Mouse (Mus musculus): Measurements from ENCODE around the gene Adgrl4. TPM values are rescaled to one million over a fixed set of nuclear protein-coding genes. Genes with fewer than 3 reads are reported as not detected.

The Adgrl4 gene
- polyA plus RNA-seq, 1 experiment from 2014 or later = 9.9 TPM

DNA sequence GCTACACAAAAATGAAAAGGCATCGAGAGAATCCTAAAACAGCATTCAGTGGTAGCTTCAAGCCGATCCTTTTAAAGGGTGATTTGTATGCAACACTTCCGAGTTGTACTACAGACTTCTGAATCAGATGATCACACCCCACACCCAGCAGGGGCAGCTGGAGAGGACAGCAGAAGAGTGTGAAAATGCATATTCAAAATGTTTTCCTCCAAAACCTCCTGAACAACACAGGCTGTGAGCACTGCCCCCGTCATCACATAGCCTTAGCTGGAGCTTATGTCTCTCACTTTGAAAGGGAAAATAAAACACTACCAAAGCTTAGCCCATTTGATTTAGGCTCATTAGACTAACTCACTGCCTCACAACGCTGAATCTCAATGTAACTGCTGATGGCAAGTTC lies 113.3 kb downstream of the Adgrl4 start:
- H3K4me2 ChIP-seq (replicated peaks) = no peak overlapping the region
- H3K9me3 ChIP-seq = no peaks in the 10 kb centered on the region
- H3K9ac ChIP-seq = no peak overlapping the region
- no peak overlapping the region for H3K27ac ChIP-seq
- ATAC-seq (ENCODE audit: low FRiP score, low read depth) = no peak
- no peaks in the 10 kb centered on the region for H3K36me3 ChIP-seq
- no peak overlapping the region for H3K4me3 ChIP-seq
- 54% methylated on average over 5 of the region's 5 CpGs for WGBS
- no peaks in the 10 kb centered on the region for H3K4me1 ChIP-seq
- no peaks in the 10 kb centered on the region for H3K27me3 ChIP-seq (replicated peaks)

DNA sequence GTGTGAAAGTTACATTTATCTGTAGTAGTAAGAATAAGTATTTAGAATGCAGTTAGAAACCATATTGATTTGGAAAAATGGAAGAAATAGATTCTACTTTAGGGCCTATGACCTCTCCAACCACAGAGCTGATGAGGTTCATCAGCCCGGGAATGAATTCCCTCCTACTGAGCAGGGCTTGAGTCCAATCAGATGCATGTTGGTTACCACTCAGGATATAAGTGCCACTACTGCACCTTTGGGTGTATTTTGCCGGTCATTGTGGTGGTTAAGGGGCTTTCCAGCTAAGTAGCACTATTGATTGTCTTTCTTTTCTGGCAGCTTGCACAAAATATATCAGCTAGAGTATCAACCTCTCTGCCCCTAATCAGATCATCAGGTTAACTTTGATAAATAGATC lies 118.9 kb downstream of the Adgrl4 start:
- no peak overlapping the region for H3K4me2 ChIP-seq (replicated peaks)
- H3K4me3 ChIP-seq = no peak overlapping the region
- no peak overlapping the region for H3K9ac ChIP-seq
- H3K4me1 ChIP-seq = no peaks in the 10 kb centered on the region
- no peaks in the 10 kb centered on the region for H3K36me3 ChIP-seq
- 83% methylated on average over 2 of the region's 2 CpGs for WGBS
- ATAC-seq (ENCODE audit: low FRiP score, low read depth) = no peak
- no peaks in the 10 kb centered on the region for H3K9me3 ChIP-seq
- no peak overlapping the region for H3K27ac ChIP-seq
- no peaks in the 10 kb centered on the region for H3K27me3 ChIP-seq (replicated peaks)

DNA sequence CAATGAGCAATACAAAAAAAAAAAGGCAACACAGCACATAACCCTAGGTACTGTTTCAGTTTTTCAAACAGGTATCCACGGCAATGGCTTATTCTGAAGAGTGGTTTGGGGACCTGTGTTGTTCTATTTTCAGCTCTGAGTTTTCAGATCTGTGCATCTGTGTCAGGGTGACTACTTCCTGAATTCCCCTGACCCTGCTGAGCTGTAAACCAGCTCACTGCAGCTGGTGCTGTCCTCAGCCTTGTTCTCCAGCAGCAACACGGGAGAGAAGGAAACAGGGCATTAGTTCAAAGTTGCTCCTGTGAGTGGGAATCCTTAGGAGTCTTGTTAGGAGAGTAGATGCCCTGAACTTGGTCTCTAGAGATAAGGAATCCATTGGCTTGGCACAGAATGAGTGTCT lies 119.4 kb downstream of the Adgrl4 start:
- 72% methylated on average over 2 of the region's 2 CpGs for WGBS
- Histone ChIP-seq H3K4me3 (no peak overlapping the region), H3K4me1 (no peaks in the 10 kb centered on the region), H3K36me3 (no peaks in the 10 kb centered on the region), H3K27me3 (replicated peaks) (no peaks in the 10 kb centered on the region), H3K4me2 (replicated peaks) (no peak overlapping the region), H3K9me3 (no peaks in the 10 kb centered on the region), H3K27ac (no peak overlapping the region), H3K9ac (no peak overlapping the region)
- no peak for ATAC-seq (ENCODE audit: low FRiP score, low read depth)

DNA sequence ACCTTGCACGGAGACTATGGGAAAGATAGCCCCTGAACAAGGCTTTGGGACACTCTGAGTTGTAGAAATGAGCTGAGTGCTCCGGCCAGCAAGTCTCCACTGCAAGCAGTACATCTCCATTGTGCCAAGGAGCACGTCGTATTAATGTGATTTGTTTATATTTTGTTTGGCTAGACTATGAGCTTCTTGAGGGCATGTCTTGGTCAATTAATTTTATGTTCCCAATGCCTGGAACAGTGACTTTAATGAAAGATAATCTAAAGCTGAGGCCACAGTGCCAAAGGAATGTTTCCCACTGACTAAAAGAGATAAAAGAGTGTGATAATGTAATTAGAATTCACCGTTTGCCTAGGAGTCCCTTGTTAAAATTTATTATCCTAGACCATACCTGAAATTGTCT lies 119.9 kb downstream of the Adgrl4 start:
- H3K27ac ChIP-seq = no peak overlapping the region
- ATAC-seq (ENCODE audit: low FRiP score, low read depth) = no peak
- no peak overlapping the region for H3K4me2 ChIP-seq (replicated peaks)
- no peaks in the 10 kb centered on the region for H3K27me3 ChIP-seq (replicated peaks)
- no peak overlapping the region for H3K4me3 ChIP-seq
- no peak overlapping the region for H3K9ac ChIP-seq
- no peaks in the 10 kb centered on the region for H3K9me3 ChIP-seq
- H3K4me1 ChIP-seq = no peaks in the 10 kb centered on the region
- 71% methylated on average over 5 of the region's 5 CpGs for WGBS
- H3K36me3 ChIP-seq = no peaks in the 10 kb centered on the region

DNA sequence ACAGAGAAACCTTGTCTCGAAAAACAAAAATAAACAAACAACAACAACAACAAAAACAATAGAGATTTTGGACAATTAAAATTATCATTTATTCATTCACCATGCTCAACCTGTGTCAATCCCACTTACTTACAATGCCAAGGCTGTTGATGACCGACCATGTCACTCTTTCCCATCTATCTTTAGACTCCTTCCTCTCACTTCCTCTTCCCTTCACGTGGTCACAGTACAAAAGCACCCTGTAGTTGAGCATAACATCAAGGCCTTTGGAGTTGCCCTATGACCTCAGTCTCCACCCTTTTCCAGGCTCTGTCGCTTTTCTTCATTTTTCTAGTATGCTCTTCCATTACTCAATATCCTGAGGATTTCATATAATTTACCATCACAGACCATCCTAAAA lies 120.7 kb downstream of the Adgrl4 start:
- Histone ChIP-seq H3K27me3 (replicated peaks) (no peaks in the 10 kb centered on the region), H3K4me2 (replicated peaks) (no peak overlapping the region), H3K36me3 (no peaks in the 10 kb centered on the region), H3K4me1 (no peaks in the 10 kb centered on the region), H3K27ac (no peak overlapping the region), H3K4me3 (no peak overlapping the region), H3K9me3 (no peaks in the 10 kb centered on the region), H3K9ac (no peak overlapping the region)
- no peak for ATAC-seq (ENCODE audit: low FRiP score, low read depth)
- 76% methylated on average over 4 of the region's 4 CpGs for WGBS

DNA sequence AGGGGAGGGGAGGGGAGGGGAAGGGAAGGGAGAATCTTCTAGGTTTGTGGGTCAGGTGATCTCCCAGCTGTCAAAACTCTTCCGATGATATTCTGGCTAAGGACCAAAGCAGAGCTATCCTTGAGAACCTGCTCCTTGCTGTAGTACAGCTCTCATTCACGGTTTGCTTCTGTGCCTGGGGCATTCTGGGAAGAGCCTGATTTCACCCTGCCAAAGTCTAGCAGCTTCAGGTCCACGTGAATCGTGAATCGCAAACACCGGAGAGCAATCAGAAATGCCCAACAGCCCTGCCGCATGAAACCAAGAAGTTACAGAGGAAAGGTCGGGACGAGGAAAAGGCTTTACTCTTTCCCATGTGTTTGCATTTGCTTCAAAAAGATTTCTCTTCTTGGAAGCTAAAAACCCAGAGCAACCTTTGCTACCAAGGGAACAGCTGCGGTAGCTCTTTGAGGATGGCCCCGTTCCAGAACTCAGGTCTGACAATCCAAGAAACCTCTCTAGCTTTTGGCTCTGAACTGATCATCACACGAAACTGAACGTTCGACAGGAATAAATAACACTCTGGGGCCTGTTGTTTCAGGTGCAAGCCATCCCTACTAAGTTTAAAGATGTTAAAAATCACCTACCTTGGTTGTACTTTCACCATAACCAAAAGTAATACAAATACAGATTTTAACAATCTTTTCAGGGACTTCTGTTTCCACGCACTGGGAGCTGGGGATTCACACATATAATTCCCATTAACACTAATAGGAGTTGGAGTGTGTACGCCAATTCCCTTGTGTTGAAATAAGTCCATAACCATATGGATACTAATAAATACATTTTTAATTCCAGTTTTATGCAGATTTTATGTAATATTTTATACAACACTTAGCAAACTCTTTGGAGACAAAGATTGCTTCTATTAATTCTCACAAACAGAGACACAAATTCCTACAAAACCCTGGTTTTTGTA lies 128.3 kb downstream of the Adgrl4 start:
- no peaks in the 10 kb centered on the region for H3K36me3 ChIP-seq

DNA sequence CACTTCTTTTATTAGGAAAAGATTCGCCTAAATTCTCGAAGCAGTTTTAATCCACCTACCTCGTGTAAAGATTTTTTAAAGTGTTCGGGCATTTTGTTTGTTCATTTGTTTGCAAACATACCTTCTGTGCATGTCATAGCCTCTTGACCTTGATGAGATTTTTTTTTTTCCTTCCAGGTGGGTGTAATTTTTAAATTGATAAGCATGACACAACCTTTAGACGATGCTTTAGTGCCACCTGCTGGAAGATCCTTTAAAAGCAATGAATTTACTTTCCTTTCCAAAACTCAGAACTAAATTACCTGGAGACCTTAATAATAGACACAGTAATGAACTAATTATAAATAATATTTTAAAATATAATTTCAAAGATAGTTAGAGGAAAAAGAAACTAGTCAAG lies 128.9 kb downstream of the Adgrl4 start:
- no peak for ATAC-seq (ENCODE audit: low FRiP score, low read depth)
- Histone ChIP-seq H3K36me3 (no peaks in the 10 kb centered on the region), H3K9ac (no peak overlapping the region), H3K27ac (no peak overlapping the region), H3K4me2 (replicated peaks) (no peak overlapping the region), H3K4me3 (no peak overlapping the region), H3K27me3 (replicated peaks) (no peaks in the 10 kb centered on the region), H3K9me3 (no peaks in the 10 kb centered on the region), H3K4me1 (no peaks in the 10 kb centered on the region)
- 71% methylated on average over 5 of the region's 5 CpGs for WGBS

More for the DNA sequence above, 128.3 kb downstream of the Adgrl4 start:
- 76% methylated on average over 16 of the region's 16 CpGs for WGBS
- ATAC-seq (ENCODE audit: low FRiP score, low read depth) = no peak
- Histone ChIP-seq H3K27me3 (replicated peaks) (no peaks in the 10 kb centered on the region), H3K4me2 (replicated peaks) (no peak overlapping the region), H3K9ac (no peak overlapping the region), H3K4me1 (no peaks in the 10 kb centered on the region), H3K4me3 (no peak overlapping the region), H3K27ac (no peak overlapping the region), H3K9me3 (no peaks in the 10 kb centered on the region)

DNA sequence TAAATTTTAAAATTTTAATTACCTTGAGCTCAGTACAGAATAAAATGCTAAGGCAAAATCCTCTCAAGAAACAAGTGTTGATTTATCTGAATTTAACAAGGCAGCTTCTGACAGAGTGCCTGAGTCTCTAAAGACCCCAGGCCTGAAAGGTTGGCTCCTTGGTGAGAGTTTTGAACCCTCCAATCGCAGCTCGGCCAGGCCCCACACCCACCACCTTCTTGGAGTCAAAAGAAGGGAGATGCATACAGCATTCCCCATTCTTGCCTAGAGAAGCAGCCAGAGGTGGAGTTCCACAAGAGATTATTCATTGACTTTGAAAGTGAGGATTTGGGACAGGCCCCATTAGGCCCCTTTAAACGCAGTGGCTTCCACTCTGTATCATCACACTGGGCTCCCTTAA lies 129.9 kb downstream of the Adgrl4 start:
- ATAC-seq (ENCODE audit: low FRiP score, low read depth) = no peak
- 25% methylated on average over 3 of the region's 3 CpGs for WGBS

DNA sequence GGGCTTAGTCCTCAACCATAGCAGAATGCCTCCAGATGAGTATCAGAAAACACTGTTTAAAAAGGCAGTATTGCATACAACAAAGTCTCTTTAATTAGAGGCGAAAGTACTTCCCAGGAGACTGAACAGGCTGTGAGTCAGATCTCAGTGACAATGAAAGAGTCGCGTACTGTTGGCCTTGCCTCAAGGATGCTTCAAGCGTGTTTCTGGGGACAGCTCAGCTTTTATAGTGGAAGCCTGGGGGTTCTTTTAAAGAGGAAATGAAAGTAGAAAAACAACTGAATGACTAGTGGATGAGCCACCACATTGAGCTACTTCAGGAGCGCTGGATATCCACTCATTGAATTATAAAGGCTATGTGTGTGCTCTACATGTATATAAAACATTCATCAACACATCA lies 134.4 kb downstream of the Adgrl4 start:
- WGBS = 91% methylated on average over 5 of the region's 5 CpGs
- no peak overlapping the region for H3K27ac ChIP-seq
- ATAC-seq (ENCODE audit: low FRiP score, low read depth) = no peak
- no peaks in the 10 kb centered on the region for H3K27me3 ChIP-seq (replicated peaks)
- no peaks in the 10 kb centered on the region for H3K4me1 ChIP-seq
- H3K36me3 ChIP-seq = no peaks in the 10 kb centered on the region
- no peaks in the 10 kb centered on the region for H3K9me3 ChIP-seq
- no peak overlapping the region for H3K9ac ChIP-seq
- H3K4me3 ChIP-seq = no peak overlapping the region
- H3K4me2 ChIP-seq (replicated peaks) = no peak overlapping the region

More for the DNA sequence above, 129.9 kb downstream of the Adgrl4 start:
- Histone ChIP-seq H3K27ac (no peak overlapping the region), H3K4me1 (no peaks in the 10 kb centered on the region), H3K9me3 (no peaks in the 10 kb centered on the region), H3K9ac (no peak overlapping the region), H3K36me3 (no peaks in the 10 kb centered on the region), H3K27me3 (replicated peaks) (no peaks in the 10 kb centered on the region), H3K4me2 (replicated peaks) (no peak overlapping the region), H3K4me3 (no peak overlapping the region)

DNA sequence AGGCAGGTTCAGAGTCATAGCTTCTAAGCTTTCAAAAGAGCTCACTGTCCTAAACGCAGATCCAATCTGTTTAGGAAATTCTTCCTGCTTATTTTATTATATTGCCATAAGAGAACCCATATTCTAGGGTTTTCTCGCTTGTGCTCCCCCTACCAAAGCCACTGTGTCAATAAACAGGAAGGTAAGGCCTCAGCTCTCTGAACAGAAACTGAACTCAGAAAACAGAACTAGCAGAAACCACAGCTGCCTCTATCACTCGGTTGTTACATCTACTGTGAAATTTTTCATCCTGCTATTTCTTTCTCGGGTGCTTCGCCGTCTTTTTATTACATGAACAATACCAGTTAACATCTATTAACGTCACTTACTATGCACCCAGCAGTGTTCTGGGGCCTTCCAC lies 137.6 kb downstream of the Adgrl4 start:
- WGBS = 69% methylated on average over 7 of the region's 7 CpGs
- no peak overlapping the region for H3K27ac ChIP-seq
- no peaks in the 10 kb centered on the region for H3K36me3 ChIP-seq
- ATAC-seq (ENCODE audit: low FRiP score, low read depth) = no peak
- no peak overlapping the region for H3K4me3 ChIP-seq
- H3K9ac ChIP-seq = no peak overlapping the region
- no peaks in the 10 kb centered on the region for H3K4me1 ChIP-seq
- no peaks in the 10 kb centered on the region for H3K27me3 ChIP-seq (replicated peaks)
- no peak overlapping the region for H3K4me2 ChIP-seq (replicated peaks)
- no peaks in the 10 kb centered on the region for H3K9me3 ChIP-seq

DNA sequence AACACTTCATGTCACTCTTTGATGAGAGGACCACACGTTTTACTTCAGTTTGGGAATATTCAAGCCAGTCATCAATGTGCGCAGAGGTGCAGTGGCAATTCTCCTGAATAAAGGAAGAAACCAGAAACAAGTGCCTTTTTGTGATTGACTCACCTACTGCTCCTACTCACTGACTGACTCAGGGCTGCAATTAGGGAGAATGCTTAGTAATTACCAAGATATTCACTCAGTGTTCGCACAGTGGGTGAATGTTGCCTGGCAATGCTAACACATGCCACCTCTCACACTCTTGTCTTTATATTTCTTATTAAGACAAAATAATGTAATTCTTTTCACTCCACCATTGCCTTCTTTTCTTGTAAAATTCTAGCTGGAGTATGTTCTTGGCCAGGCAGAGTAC lies 138.5 kb downstream of the Adgrl4 start:
- H3K9me3 ChIP-seq = no peaks in the 10 kb centered on the region
- H3K9ac ChIP-seq = no peak overlapping the region
- 89% methylated on average over 3 of the region's 3 CpGs for WGBS
- no peak overlapping the region for H3K4me2 ChIP-seq (replicated peaks)
- H3K27me3 ChIP-seq (replicated peaks) = no peaks in the 10 kb centered on the region
- no peaks in the 10 kb centered on the region for H3K4me1 ChIP-seq
- H3K36me3 ChIP-seq = no peaks in the 10 kb centered on the region
- no peak overlapping the region for H3K27ac ChIP-seq
- no peak for ATAC-seq (ENCODE audit: low FRiP score, low read depth)
- no peak overlapping the region for H3K4me3 ChIP-seq

DNA sequence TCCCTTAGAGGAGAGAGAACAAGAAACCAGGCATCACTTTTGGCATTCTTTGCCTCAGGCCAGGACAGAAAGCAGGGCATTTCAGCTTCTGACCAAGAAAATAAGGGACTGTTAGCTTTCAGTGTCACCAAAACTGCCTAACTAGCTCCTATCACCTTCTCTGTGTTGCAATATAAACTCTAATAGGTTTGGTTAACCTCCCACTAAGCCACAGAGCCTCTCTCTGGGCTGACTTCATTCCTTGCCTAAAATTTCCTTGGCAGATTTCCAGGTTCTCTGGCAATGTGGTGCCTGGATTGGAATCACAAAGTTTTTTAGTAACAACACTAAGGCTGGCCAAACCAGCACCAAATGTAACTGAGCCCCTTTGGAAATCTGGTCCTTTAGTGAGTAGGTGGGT lies 154.2 kb downstream of the Adgrl4 start:
- H3K4me2 ChIP-seq (replicated peaks) = no peak overlapping the region
- H3K9me3 ChIP-seq = no peaks in the 10 kb centered on the region
- H3K36me3 ChIP-seq = no peaks in the 10 kb centered on the region
- no peak overlapping the region for H3K4me3 ChIP-seq
- H3K27ac ChIP-seq = no peak overlapping the region
- H3K4me1 ChIP-seq = no peaks in the 10 kb centered on the region
- H3K27me3 ChIP-seq (replicated peaks) = no peaks in the 10 kb centered on the region
- ATAC-seq (ENCODE audit: low FRiP score, low read depth) = no peak
- no peak overlapping the region for H3K9ac ChIP-seq

Measured in neural tube, embryonic 12.5 days (tissue).